Mouse (Mus musculus): ENCODE measurements around the gene Alg1. TPM values are rescaled to one million over a fixed set of nuclear protein-coding genes. Genes with fewer than 3 reads are reported as not detected.
A peak's percentile ranks its signal among the peaks of the same experiment; 100 is the strongest.

The Alg1 gene
- polyA plus RNA-seq, 1 experiment: 46.8 TPM

DNA sequence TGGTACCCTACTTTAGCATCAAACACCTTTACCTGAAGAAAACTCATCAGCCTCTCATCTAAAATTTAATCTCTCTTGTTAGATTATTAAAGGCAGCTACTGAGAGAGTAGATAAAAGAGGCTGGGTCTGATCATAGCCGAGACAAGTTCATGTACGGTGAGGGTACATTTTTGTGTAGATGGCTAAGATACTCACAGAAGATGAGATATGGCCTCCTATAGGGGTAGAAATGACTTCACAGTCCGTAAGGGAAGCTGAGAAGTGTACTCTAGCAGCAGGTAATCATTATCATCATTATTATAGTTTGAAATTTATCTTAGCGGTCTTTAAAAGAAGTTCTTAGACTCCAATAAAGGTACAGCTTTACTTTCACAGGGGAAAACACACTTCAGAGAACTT lies 439 bp upstream of the Alg1 start:
- H3ac ChIP-seq (ENCODE audit: control insufficient read depth, insufficient read length): peak overlapping the region; percentile 96
- H3K36me3 ChIP-seq (ENCODE audit: control insufficient read depth, insufficient read depth): peaks cover 3% of the 10 kb centered on the region
- no peak overlapping the region for H3K4me2 ChIP-seq (ENCODE audit: low read depth)
- no peaks in the 10 kb centered on the region for H3K79me2 ChIP-seq (ENCODE audit: control insufficient read depth, insufficient read depth)
- H3K27me3 ChIP-seq (ENCODE audit: control insufficient read depth, insufficient read depth, insufficient read length): no peaks in the 10 kb centered on the region
- H3K4me3 ChIP-seq: peak overlapping the region; percentile 66
- no peak for TF ChIP-seq MYOD1 (IDR thresholded peaks at IDR 0.05; ENCODE audit: control insufficient read depth in 1 of 3, insufficient read length in 2 of 3, low read depth in 2 of 3)
- no peak for TF ChIP-seq REST (IDR thresholded peaks at IDR 0.05; ENCODE audit: insufficient read depth, insufficient read length)
- TF ChIP-seq SRF (IDR thresholded peaks at IDR 0.05; ENCODE audit: control insufficient read depth, insufficient read length, low read depth): no peak
- no peak for TF ChIP-seq E2F4 (IDR thresholded peaks at IDR 0.05; ENCODE audit: insufficient read depth)
- no peak for TF ChIP-seq POLR2A (IDR thresholded peaks at IDR 0.05; ENCODE audit: insufficient read length, low read depth)
- TF ChIP-seq TCF12 (IDR thresholded peaks at IDR 0.05; ENCODE audit: insufficient read depth, poor library complexity, severe bottlenecking): no peak
- TF ChIP-seq CEBPB (IDR thresholded peaks at IDR 0.05; ENCODE audit: insufficient read depth, poor library complexity, severe bottlenecking): no peak
- no peak for TF ChIP-seq POLR2AphosphoS2 (IDR thresholded peaks at IDR 0.05; ENCODE audit: insufficient read length, low read depth)
- no peak for TF ChIP-seq USF1 (IDR thresholded peaks at IDR 0.05; ENCODE audit: low read depth)
- TF ChIP-seq TCF3 (IDR thresholded peaks at IDR 0.05; ENCODE audit: insufficient read length, low read depth): no peak
- no peak for TF ChIP-seq MYOG (IDR thresholded peaks at IDR 0.05; ENCODE audit: control insufficient read depth in 1 of 3, insufficient read depth in 1 of 3, insufficient read length in 2 of 3, low read depth in 2 of 3)
- no peak for TF ChIP-seq MAX (IDR thresholded peaks at IDR 0.05; ENCODE audit: low read depth)

DNA sequence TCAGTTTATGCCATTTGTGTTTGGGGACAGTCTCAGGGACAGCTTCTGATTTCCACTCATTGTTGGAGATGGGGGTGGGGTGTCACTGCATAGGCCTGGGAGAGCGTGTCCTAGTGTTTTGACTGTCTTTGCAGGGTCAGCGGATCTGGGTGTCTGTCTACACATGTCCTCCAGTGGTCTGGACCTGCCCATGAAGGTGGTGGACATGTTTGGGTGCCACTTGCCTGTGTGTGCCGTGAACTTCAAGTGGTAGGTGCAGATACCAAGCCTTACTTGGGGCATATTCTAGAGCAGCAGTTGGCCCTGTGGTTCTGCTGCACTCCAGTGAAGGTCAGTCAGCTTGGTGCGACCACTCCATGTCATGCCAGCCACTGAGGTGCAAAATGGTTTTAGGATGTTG lies 8.9 kb downstream of the Alg1 start:
- TF ChIP-seq POLR2AphosphoS2 (IDR thresholded peaks at IDR 0.05; ENCODE audit: insufficient read length, low read depth): peak; percentile 51
- TF ChIP-seq CEBPB (IDR thresholded peaks at IDR 0.05; ENCODE audit: insufficient read depth, poor library complexity, severe bottlenecking): no peak
- TF ChIP-seq POLR2A (IDR thresholded peaks at IDR 0.05; ENCODE audit: insufficient read length, low read depth): no peak
- Histone ChIP-seq H3K79me2 (ENCODE audit: control insufficient read depth, insufficient read depth) (no peaks in the 10 kb centered on the region), H3K4me2 (ENCODE audit: low read depth) (no peak overlapping the region), H3K27me3 (ENCODE audit: control insufficient read depth, insufficient read depth, insufficient read length) (no peaks in the 10 kb centered on the region), H3K36me3 (ENCODE audit: control insufficient read depth, insufficient read depth) (peaks cover 7% of the 10 kb centered on the region), H3K4me3 (no peak overlapping the region), H3ac (ENCODE audit: control insufficient read depth, insufficient read length) (no peak overlapping the region)

DNA sequence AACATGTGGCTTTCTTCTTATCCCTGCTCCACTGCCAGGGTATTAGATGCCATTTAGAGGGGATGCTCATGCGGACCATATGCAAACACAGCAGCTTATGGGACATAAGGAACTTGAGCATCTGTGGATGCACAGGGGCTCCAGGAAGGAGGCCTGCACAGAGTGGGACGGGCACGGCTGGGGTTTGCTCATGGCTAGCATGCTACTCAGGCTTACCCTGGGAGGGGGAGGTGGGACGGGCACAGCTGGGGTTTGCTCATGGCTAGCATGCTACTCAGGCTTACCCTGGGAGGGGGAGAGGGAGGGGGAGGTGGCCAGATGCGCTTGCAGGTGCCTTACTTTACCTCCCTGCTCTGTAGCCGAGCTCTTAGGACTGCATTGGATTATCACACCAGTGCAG lies 9.5 kb downstream of the Alg1 start:
- Histone ChIP-seq H3K79me2 (ENCODE audit: control insufficient read depth, insufficient read depth) (no peaks in the 10 kb centered on the region), H3ac (ENCODE audit: control insufficient read depth, insufficient read length) (no peak overlapping the region), H3K36me3 (ENCODE audit: control insufficient read depth, insufficient read depth) (peaks cover 10% of the 10 kb centered on the region), H3K4me2 (ENCODE audit: low read depth) (no peak overlapping the region), H3K4me3 (no peak overlapping the region), H3K27me3 (ENCODE audit: control insufficient read depth, insufficient read depth, insufficient read length) (no peaks in the 10 kb centered on the region)
- TF ChIP-seq MYOG (IDR thresholded peaks at IDR 0.05; ENCODE audit: control insufficient read depth in 1 of 3, insufficient read depth in 1 of 3, insufficient read length in 2 of 3, low read depth in 2 of 3): no peak
- TF ChIP-seq POLR2AphosphoS2 (IDR thresholded peaks at IDR 0.05; ENCODE audit: insufficient read length, low read depth): peak; percentile 56

DNA sequence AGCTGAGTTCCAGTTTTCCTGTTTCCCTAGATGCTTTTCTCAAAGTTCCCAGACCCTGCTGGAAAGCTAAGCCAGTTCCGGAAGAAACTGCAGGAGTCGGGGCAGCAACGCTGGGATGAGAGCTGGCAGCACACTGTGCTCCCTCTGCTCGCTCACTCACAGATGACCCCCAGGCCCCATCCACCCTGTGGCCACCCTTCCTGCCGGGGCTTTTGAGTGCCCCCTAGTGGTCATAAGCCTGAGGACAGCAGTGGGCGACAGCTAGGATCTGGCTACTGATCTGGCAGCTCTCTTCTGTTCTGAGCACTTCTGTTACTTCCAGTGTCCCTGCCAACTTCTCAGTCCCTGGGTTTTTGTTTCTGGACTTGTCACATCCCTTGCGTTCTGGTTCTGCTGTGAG lies 11.0 kb downstream of the Alg1 start:
- no peak overlapping the region for H3K4me2 ChIP-seq (ENCODE audit: low read depth)
- TF ChIP-seq POLR2AphosphoS2 (IDR thresholded peaks at IDR 0.05; ENCODE audit: insufficient read length, low read depth) (peak; percentile 83), TCF12 (IDR thresholded peaks at IDR 0.05; ENCODE audit: insufficient read depth, poor library complexity, severe bottlenecking) (no peak), POLR2A (IDR thresholded peaks at IDR 0.05; ENCODE audit: insufficient read length, low read depth) (peak; percentile 20)
- no peaks in the 10 kb centered on the region for H3K27me3 ChIP-seq (ENCODE audit: control insufficient read depth, insufficient read depth, insufficient read length)
- no peak overlapping the region for H3K4me3 ChIP-seq
- H3K36me3 ChIP-seq (ENCODE audit: control insufficient read depth, insufficient read depth): peaks cover 13% of the 10 kb centered on the region
- H3K79me2 ChIP-seq (ENCODE audit: control insufficient read depth, insufficient read depth): no peaks in the 10 kb centered on the region
- H3ac ChIP-seq (ENCODE audit: control insufficient read depth, insufficient read length): no peak overlapping the region

DNA sequence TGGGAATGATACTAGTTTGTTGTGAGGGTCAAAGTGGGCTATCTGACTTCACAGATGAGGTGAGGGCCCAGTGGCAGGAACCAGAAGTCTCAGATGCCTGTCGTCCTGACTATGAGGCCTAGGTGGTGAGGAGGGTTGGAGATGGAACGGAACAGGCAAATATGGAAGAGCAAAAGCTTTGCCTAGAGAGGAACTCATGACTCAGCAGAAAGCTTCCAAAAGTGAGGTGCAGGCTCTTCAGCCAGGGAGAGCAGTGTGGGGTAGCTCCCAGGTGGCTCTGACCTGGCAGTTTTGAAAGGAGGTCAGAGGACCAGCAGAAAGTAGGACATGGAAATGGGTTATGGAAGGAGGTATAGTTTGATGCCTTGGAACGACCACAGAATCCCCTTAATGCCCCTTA lies 17.5 kb downstream of the Alg1 start:
- H3K4me3 ChIP-seq: no peak overlapping the region
- H3K27me3 ChIP-seq (ENCODE audit: control insufficient read depth, insufficient read depth, insufficient read length): no peaks in the 10 kb centered on the region
- TF ChIP-seq CEBPB (IDR thresholded peaks at IDR 0.05; ENCODE audit: insufficient read depth, poor library complexity, severe bottlenecking) (no peak), E2F4 (IDR thresholded peaks at IDR 0.05; ENCODE audit: insufficient read depth) (no peak), SRF (IDR thresholded peaks at IDR 0.05; ENCODE audit: control insufficient read depth, insufficient read length, low read depth) (no peak), MYOG (IDR thresholded peaks at IDR 0.05; ENCODE audit: control insufficient read depth in 1 of 3, insufficient read depth in 1 of 3, insufficient read length in 2 of 3, low read depth in 2 of 3) (no peak), TCF12 (IDR thresholded peaks at IDR 0.05; ENCODE audit: insufficient read depth, poor library complexity, severe bottlenecking) (no peak), USF1 (IDR thresholded peaks at IDR 0.05; ENCODE audit: low read depth) (no peak), MYOD1 (IDR thresholded peaks at IDR 0.05; ENCODE audit: control insufficient read depth in 1 of 3, insufficient read length in 2 of 3, low read depth in 2 of 3) (no peak), TCF3 (IDR thresholded peaks at IDR 0.05; ENCODE audit: insufficient read length, low read depth) (no peak), POLR2A (IDR thresholded peaks at IDR 0.05; ENCODE audit: insufficient read length, low read depth) (no peak)
- H3K79me2 ChIP-seq (ENCODE audit: control insufficient read depth, insufficient read depth): no peaks in the 10 kb centered on the region
- H3K36me3 ChIP-seq (ENCODE audit: control insufficient read depth, insufficient read depth): peaks cover 15% of the 10 kb centered on the region
- no peak overlapping the region for H3K4me2 ChIP-seq (ENCODE audit: low read depth)
- H3ac ChIP-seq (ENCODE audit: control insufficient read depth, insufficient read length): no peak overlapping the region

DNA sequence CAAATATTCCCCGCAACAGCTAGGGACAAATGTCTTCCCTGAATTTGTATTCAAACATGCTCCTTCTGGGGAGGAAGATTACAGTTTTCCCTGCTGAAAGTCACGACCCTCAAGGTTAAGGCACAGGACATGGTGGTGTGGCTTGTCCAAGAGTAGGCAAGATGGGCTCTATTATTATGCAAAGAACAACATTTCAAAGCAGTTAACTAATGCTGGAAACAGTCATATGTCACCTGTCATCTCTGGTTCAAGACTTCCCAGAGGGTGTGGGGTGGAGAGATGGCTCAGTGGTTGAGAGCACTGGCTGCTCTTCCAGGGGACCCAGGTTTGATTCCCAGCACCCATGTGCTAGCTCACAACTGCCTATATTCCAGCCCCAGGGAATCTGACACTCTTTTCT lies 18.8 kb downstream of the Alg1 start:
- peaks cover 13% of the 10 kb centered on the region for H3K36me3 ChIP-seq (ENCODE audit: control insufficient read depth, insufficient read depth)
- no peak for TF ChIP-seq E2F4 (IDR thresholded peaks at IDR 0.05; ENCODE audit: insufficient read depth)
- TF ChIP-seq REST (IDR thresholded peaks at IDR 0.05; ENCODE audit: insufficient read depth, insufficient read length): no peak
- no peak for TF ChIP-seq MAX (IDR thresholded peaks at IDR 0.05; ENCODE audit: low read depth)

More for the DNA sequence above, 18.8 kb downstream of the Alg1 start:
- H3K79me2 ChIP-seq (ENCODE audit: control insufficient read depth, insufficient read depth): no peaks in the 10 kb centered on the region
- no peaks in the 10 kb centered on the region for H3K27me3 ChIP-seq (ENCODE audit: control insufficient read depth, insufficient read depth, insufficient read length)
- no peak overlapping the region for H3K4me3 ChIP-seq
- no peak overlapping the region for H3ac ChIP-seq (ENCODE audit: control insufficient read depth, insufficient read length)
- no peak overlapping the region for H3K4me2 ChIP-seq (ENCODE audit: low read depth)

Measured in myocyte (in vitro differentiated cells).